12 mouse cellular contexts compared by ENCODE assay signal in the genomic region with DNA sequence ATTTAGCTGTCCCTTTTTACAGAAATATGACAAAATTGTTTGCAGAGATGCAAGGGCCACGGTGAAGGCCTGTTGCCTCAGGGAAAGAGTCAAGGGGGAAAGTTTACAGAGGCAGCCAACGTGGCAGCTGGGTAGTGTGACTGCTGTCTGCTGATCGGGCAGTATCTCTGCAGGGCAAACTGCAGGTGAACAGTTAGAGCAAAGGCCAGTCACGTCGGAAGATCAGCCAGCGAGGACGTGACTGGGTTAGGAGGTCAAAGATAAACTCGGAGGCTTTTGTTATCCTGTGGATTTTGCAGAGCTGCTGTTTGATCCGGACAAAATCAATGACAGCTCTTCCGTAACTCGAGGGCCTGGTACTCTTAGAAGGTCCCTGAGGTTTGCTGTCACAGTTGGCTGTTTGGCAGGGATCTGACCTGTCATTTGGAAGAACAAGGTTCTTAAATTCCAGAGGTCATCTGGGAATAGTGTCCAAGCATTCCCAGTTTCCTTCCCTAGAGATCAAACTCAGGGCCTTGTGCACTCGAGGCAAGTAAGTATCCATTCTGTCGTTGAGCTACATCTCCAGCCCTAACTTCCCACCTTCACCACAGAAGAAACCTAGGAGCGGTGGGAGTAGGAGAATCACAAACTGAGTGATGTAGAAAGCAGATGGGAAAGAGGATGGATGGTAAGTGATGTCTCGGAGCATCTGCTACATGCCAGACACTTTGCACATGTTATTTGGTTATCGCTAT. TPM values are rescaled to one million over a fixed set of nuclear protein-coding genes. Genes with fewer than 3 reads are reported as not detected.
DNase-seq lines count a peak whose midpoint lies in the region; ATAC-seq and TF ChIP-seq lines count a peak whose summit lies in the region.
"Had no signal": no experiment of that assay in that cellular context is flagged by ENCODE, and none has a peak within 500 bp of the region (broad histone marks: within the 10 kb centered on the region; RNA-seq: fewer than 3 reads in every experiment).

No protein-coding gene starts in this region.

- no peak overlapping the region for H3K4me2 ChIP-seq in kidney, embryonic 15.5 days
- peak overlapping the region; percentile 38; the same call in 1 of the 2 replicates for H3K4me2 ChIP-seq in liver, embryonic 13.5 days

- H3K36me3 ChIP-seq in kidney, adult 2 months (ENCODE audit: control insufficient read depth, insufficient read depth, low read length), result no peaks in the 10 kb centered on the region
- no peaks in the 10 kb centered on the region for H3K36me3 ChIP-seq in kidney, embryonic 15.5 days
- H3K36me3 ChIP-seq in liver, embryonic 13.5 days, result no peaks in the 10 kb centered on the region

- DNase-seq in frontal cortex, postnatal 25 days (ENCODE audit: low spot score in 2 of 2), result no peak
- DNase-seq in kidney, adult 2 months, result peak; percentile 71
- DNase-seq in kidney, postnatal 10 days, result peak; percentile 23
- no peak for DNase-seq in liver, embryonic 13.5 days
- DNase-seq in layer of hippocampus, postnatal 25 days (ENCODE audit: extremely low spot score in 1 of 2, low spot score in 1 of 2), result no peak
- DNase-seq in ovary, postnatal 14 days (ENCODE audit: low spot score), result no peak
- DNase-seq: cerebellum, adult 9-10 months; heart, adult 11 months; lung, adult 2 months had no signal

- no peak for TF ChIP-seq CTCF in kidney, adult 2 months (conservative IDR thresholded peaks at IDR 0.05; ENCODE audit: insufficient read depth, insufficient read length, low read depth, low read length)

- H3K9me3 ChIP-seq in kidney, embryonic 15.5 days (replicated peaks), result no peaks in the 10 kb centered on the region
- no peaks in the 10 kb centered on the region for H3K9me3 ChIP-seq in liver, embryonic 13.5 days (replicated peaks)

- H3K4me3 ChIP-seq in kidney, adult 2 months (ENCODE audit: insufficient read depth, low read depth, low read length), result no peak overlapping the region
- no peak overlapping the region for H3K4me3 ChIP-seq in kidney, embryonic 15.5 days (replicated peaks)
- H3K4me3 ChIP-seq in liver, embryonic 13.5 days (replicated peaks), result no peak overlapping the region
- H3K4me3 ChIP-seq: megakaryocyte, embryonic 14.5 days had no signal

- no peak overlapping the region for H3K9ac ChIP-seq in kidney, embryonic 15.5 days
- H3K9ac ChIP-seq in liver, embryonic 13.5 days, result no peak overlapping the region

- TF ChIP-seq POLR2A in kidney, adult 2 months (IDR thresholded peaks at IDR 0.05; ENCODE audit: low read depth, low read length), result no peak

- 53% methylated on average over 16 of the region's 16 CpGs for WGBS in kidney, adult 2 months
- 56% methylated on average over 16 of the region's 16 CpGs for WGBS in kidney, embryonic 15.5 days
- WGBS in liver, embryonic 13.5 days (ENCODE audit: insufficient replicate concordance), result 45% methylated on average over 16 of the region's 16 CpGs

- peak; percentile 91 for ATAC-seq in frontal cortex, adult (ENCODE audit: low TSS enrichment)
- ATAC-seq in kidney, embryonic 15.5 days (replicated peaks; ENCODE audit: low FRiP score), result no peak
- ATAC-seq in liver, embryonic 13.5 days (ENCODE audit: low read depth), result peak; percentile 79

- no peaks in the 10 kb centered on the region for H3K27me3 ChIP-seq in kidney, adult 2 months (replicated peaks; ENCODE audit: control insufficient read depth, insufficient read depth, low read length)
- H3K27me3 ChIP-seq in kidney, embryonic 15.5 days, result peaks cover 41% of the 10 kb centered on the region
- peaks cover 29% of the 10 kb centered on the region for H3K27me3 ChIP-seq in liver, embryonic 13.5 days

- H3K27ac ChIP-seq in kidney, adult 2 months (ENCODE audit: insufficient read depth, low read depth, low read length), result no peak overlapping the region
- H3K27ac ChIP-seq in kidney, embryonic 15.5 days, result no peak overlapping the region
- H3K27ac ChIP-seq in liver, embryonic 13.5 days, result peak overlapping the region; percentile 73

- H3K4me1 ChIP-seq in kidney, adult 2 months (ENCODE audit: control insufficient read depth, insufficient read depth, low read length), result no peaks in the 10 kb centered on the region
- H3K4me1 ChIP-seq in kidney, embryonic 15.5 days, result peaks cover 4% of the 10 kb centered on the region; the same call in 1 of the 2 replicates
- H3K4me1 ChIP-seq in liver, embryonic 13.5 days (replicated peaks), result no peaks in the 10 kb centered on the region; the same call in 1 of the 2 replicates
- H3K4me1 ChIP-seq: megakaryocyte, embryonic 14.5 days had no signal

RNA-seq across cellular contexts. Expression of gene Paqr9, which starts 21.7 kb away (rescaled TPM):
- 33.3 and 48.2 TPM in 2 replicates for polyA plus RNA-seq in kidney, adult 2 months (2012; rRNA removed)
- 0.95 and 1.1 TPM in 2 replicates for polyA plus RNA-seq in kidney, embryonic 15.5 days (2015; fragmentation: Nextera tagmentation; extraction: Ambion mirVana)
- 8.4 and 8.5 TPM in 2 replicates for polyA plus RNA-seq in liver, embryonic 13.5 days (2015; fragmentation: Nextera tagmentation; extraction: Ambion mirVana)
- 10 to 100 TPM; 51.9 to 53.2 TPM for total RNA-seq in layer of hippocampus, postnatal 25 days (2021)

RNA-seq across cellular contexts. Expression of gene Pcolce2, which starts 56.2 kb away (rescaled TPM):
- 0.78 and 0.90 TPM in 2 replicates for polyA plus RNA-seq in kidney, adult 2 months (2012; rRNA removed)
- polyA plus RNA-seq in kidney, embryonic 15.5 days (2015; fragmentation: Nextera tagmentation; extraction: Ambion mirVana), result 1.2 and 3.1 TPM in 2 replicates
- 9.1 and 11.0 TPM in 2 replicates for polyA plus RNA-seq in liver, embryonic 13.5 days (2015; fragmentation: Nextera tagmentation; extraction: Ambion mirVana)
- 1 to 10 TPM; 1.7 to 1.9 TPM for total RNA-seq in layer of hippocampus, postnatal 25 days (2021)

Comparison
In these comparisons a context has a peak if more than half of its experiments do, and no peak if none do; other contexts are left out.
1. DNase-seq: peak in kidney, adult 2 months (single experiment) and kidney, postnatal 10 days (single experiment); none in frontal cortex, postnatal 25 days (0 of 2), liver, embryonic 13.5 days (single experiment), layer of hippocampus, postnatal 25 days (0 of 2) and ovary, postnatal 14 days (single experiment).